Mouse (Mus musculus) liver, embryonic 15.5 days (tissue): Measurements from ENCODE around the gene Slc38a2. TPM values are rescaled to one million over a fixed set of nuclear protein-coding genes. Genes with fewer than 3 reads are reported as not detected.

Source experiments
- ATAC-seq: fragments of 200-750 bp; cut with Nextera tagmentation; 2 replicates; pipeline ENCODE4 v1.8.0; 2017; ENCODE audit warnings: moderate number of reproducible peaks, mild to moderate bottlenecking, moderate library complexity; ENCODE audit not compliant: insufficient read depth
- H3K27ac ChIP-seq: fragments of 300-500 bp; sonication (generic); replicated peaks from 2 replicates; pipeline ENCODE4 v1.5.1; 2015; ENCODE audit warnings: mild to moderate bottlenecking, inconsistent platforms
- H3K27me3 ChIP-seq: fragments of 300-500 bp; sonication (generic); 2 replicates; pipeline ENCODE4 v1.6.1; 2015; ENCODE audit warnings: mild to moderate bottlenecking, inconsistent platforms
- H3K36me3 ChIP-seq: fragments of 300-500 bp; sonication (generic); replicated peaks from 2 replicates; pipeline ENCODE4 v1.6.1; 2015; ENCODE audit warnings: moderate library complexity, mild to moderate bottlenecking, inconsistent platforms
- H3K4me1 ChIP-seq: fragments of 300-500 bp; sonication (generic); replicated peaks from 2 replicates; pipeline ENCODE4 v1.6.1; 2015; ENCODE audit warnings: inconsistent platforms
- H3K4me2 ChIP-seq: fragments of 300-500 bp; sonication (generic); 2 replicates; pipeline ENCODE4 v1.6.1; 2015; ENCODE audit warnings: moderate library complexity, mild to moderate bottlenecking, inconsistent platforms
- H3K4me3 ChIP-seq: fragments of 300-500 bp; sonication (generic); replicated peaks from 2 replicates; pipeline ENCODE4 v1.5.1; 2015; ENCODE audit warnings: mild to moderate bottlenecking, inconsistent platforms
- H3K9ac ChIP-seq: fragments of 300-500 bp; sonication (generic); 2 replicates; pipeline ENCODE4 v1.6.1; 2015; ENCODE audit warnings: moderate library complexity, mild to moderate bottlenecking, inconsistent platforms
- H3K9me3 ChIP-seq: fragments of 300-500 bp; sonication (generic); replicated peaks from 2 replicates; pipeline ENCODE4 v1.6.1; 2016; ENCODE audit warnings: inconsistent platforms
- WGBS: fragments of 180-500 bp; shearing (Covaris S2); methylation state at CpG from one replicate; pipeline ENCODE4 v1.1.7; 2015; ENCODE audit warnings: mixed read lengths; ENCODE audit not compliant: insufficient replicate concordance; 5-methylcytosine and 5-hydroxymethylcytosine counted together
- polyA plus RNA-seq: library from polyadenylated mRNA; unstranded; fragments of >200 nt; fragmentation: Nextera tagmentation; extraction: Ambion mirVana; gene quantifications from 2 replicates; pipeline ENCODE4 v1.2.1, GENCODE M21; 2015

Gene Slc38a2
- polyA plus RNA-seq, 1 experiment from 2014 or later: 33.8 TPM

- WGBS: 69% methylated on average over 17 of the region's 17 CpGs
- Histone ChIP-seq H3K27me3 (peaks cover 12% of the 10 kb centered on the region; the same call in 1 of the 2 replicates), H3K36me3 (no peaks in the 10 kb centered on the region), H3K9me3 (no peaks in the 10 kb centered on the region), H3K4me1 (peaks cover 23% of the 10 kb centered on the region), H3K4me2 (no peak overlapping the region), H3K27ac (no peak overlapping the region), H3K9ac (no peak overlapping the region), H3K4me3 (no peak overlapping the region)
- no peak for ATAC-seq
Observed at GRCm38 (mm10) chr15:96657576-96658274, 41.8 kb downstream of the Slc38a2 start.

- H3K27me3 ChIP-seq: peaks cover 8% of the 10 kb centered on the region; the same call in 1 of the 2 replicates
- no peak for ATAC-seq
- WGBS: 25% methylated on average over 14 of the region's 14 CpGs
- H3K4me1 ChIP-seq: peaks cover 19% of the 10 kb centered on the region
- peak overlapping the region; percentile 57 for H3K27ac ChIP-seq
- no peaks in the 10 kb centered on the region for H3K9me3 ChIP-seq
- no peak overlapping the region for H3K4me3 ChIP-seq
- no peak overlapping the region for H3K9ac ChIP-seq
- peak overlapping the region; percentile 49 for H3K4me2 ChIP-seq
- H3K36me3 ChIP-seq: no peaks in the 10 kb centered on the region
Observed at GRCm38 (mm10) chr15:96655514-96655913, 44.0 kb downstream of the Slc38a2 start.

- no peak overlapping the region; the same call in 1 of the 2 replicates for H3K4me3 ChIP-seq
- H3K4me2 ChIP-seq: peak overlapping the region; percentile 49
- H3K27me3 ChIP-seq: 0 out of 2 replicates have a peak, but pooled peaks cover 6% of the 10 kb centered on the region
- peak overlapping the region; percentile 57; the same call in 1 of the 2 replicates for H3K27ac ChIP-seq
- ATAC-seq: peak; percentile 61
- H3K4me1 ChIP-seq: peaks cover 17% of the 10 kb centered on the region
- WGBS: 13% methylated on average over 8 of the region's 8 CpGs
- no peaks in the 10 kb centered on the region for H3K9me3 ChIP-seq
- H3K9ac ChIP-seq: no peak overlapping the region
- no peaks in the 10 kb centered on the region for H3K36me3 ChIP-seq
Observed at GRCm38 (mm10) chr15:96654714-96655113, 44.8 kb downstream of the Slc38a2 start.

DNA sequence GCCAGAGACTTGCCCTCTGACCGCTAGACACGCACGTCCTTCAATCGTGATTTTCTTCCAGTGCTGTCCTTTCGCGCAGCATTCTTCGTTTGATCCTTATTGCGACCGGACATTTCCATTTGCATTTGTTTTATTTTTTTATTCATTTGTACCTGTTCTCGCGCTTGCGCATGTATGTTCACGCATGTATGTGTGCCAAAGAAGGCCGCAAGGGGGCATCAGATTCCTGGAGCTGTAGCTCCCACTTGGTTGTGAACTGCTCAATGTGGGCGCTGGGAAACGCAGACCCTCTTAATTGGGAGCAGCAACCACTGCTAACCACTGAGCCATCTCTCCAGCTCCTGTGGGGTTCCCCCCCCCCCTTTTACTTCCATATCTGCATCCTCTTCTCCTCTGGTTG is 46.5 kb downstream of the Slc38a2 start:
- Histone ChIP-seq H3K9ac (no peak overlapping the region), H3K4me2 (no peak overlapping the region), H3K27me3 (0 out of 2 replicates have a peak, but pooled peaks cover 3% of the 10 kb centered on the region), H3K9me3 (no peaks in the 10 kb centered on the region), H3K27ac (no peak overlapping the region), H3K36me3 (no peaks in the 10 kb centered on the region), H3K4me3 (no peak overlapping the region), H3K4me1 (peaks cover 17% of the 10 kb centered on the region)
- ATAC-seq: no peak
- WGBS: 91% methylated on average over 16 of the region's 16 CpGs

- Histone ChIP-seq H3K4me1 (peaks cover 19% of the 10 kb centered on the region), H3K9me3 (no peaks in the 10 kb centered on the region), H3K4me2 (no peak overlapping the region), H3K27ac (no peak overlapping the region), H3K9ac (no peak overlapping the region), H3K36me3 (no peaks in the 10 kb centered on the region), H3K27me3 (no peaks in the 10 kb centered on the region), H3K4me3 (no peak overlapping the region)
- WGBS: 76% methylated on average over 10 of the region's 10 CpGs
- ATAC-seq: no peak
Observed at GRCm38 (mm10) chr15:96652531-96652930, 47.0 kb downstream of the Slc38a2 start.

DNA sequence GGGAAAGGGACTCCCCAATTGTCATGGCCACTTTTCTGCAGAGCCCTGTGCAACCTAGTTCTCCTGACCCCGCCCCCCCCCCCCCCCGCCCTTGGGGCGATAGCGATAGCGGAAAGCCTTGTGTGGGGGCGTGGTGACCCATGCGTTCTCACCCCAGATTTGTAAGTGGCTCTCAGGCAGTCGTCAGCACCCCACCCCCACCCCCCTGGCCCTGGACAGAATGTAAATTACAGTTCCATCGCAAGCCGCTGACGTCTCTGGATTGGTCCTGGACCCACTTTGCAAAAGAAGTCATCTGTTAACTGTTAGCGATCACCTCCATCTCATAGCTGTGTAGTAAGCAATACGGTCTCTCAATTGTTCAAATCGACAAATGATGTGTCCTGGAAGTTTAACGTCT is 52.2 kb downstream of the Slc38a2 start:
- Histone ChIP-seq H3K36me3 (no peaks in the 10 kb centered on the region), H3K4me1 (peaks cover 17% of the 10 kb centered on the region), H3K9me3 (no peaks in the 10 kb centered on the region), H3K4me2 (peak overlapping the region; percentile 29; the same call in 1 of the 2 replicates), H3K27me3 (peaks cover 7% of the 10 kb centered on the region; the same call in 1 of the 2 replicates), H3K9ac (no peak overlapping the region), H3K27ac (no peak overlapping the region), H3K4me3 (no peak overlapping the region)
- ATAC-seq: no peak
- 28% methylated on average over 15 of the region's 15 CpGs for WGBS

DNA sequence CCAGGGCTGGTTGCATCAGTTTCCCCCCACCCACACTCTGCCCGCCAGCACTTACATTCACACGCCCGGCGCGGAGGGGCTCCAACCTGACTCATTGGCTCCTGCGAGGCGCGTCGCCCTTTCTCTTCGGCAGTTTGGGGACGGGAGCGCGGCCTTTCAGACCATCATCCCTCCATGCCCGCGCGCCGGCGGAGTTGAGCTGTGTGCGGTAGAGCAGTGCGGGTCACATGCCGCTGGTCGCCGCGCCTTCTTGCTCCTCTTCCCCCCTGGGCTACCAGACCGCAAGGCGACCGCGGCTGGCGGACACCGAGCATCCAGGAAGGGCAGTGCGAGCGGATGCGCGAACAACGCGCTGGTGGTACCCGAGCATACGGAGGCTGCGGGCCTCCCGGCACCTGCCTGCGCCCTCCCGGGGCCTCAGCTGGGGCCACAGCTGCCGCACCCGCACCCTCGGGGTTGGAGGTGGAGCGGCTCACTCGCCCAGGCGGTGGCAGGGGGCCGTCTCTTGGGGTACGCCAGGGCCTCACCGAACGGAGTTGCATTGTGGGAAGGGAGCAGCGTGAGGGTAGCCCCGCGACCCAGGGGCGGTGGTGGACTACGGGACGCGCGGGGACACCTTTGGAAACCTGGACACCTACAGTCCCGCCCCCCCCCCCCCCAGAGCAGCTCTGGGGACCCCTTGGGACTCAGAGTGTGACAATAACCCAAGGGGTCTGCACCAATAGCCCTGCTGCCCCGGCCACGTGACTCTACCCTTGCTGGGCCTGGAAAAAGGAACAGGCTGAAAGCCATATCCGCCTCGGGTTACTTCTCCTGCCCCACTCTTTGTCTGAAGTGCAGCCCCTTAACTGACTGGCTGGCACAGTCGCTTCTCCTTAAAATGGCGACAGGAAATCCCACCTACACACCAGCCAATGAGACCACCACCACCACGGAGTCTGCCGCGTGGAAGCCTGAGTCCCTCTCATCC is 56.8 kb downstream of the Slc38a2 start, which contains the start of gene Slc38a1:
Gene Slc38a1 (minus strand): TSS at position 478 of the 970 bp plus-strand sequence.
- ATAC-seq: peak; percentile 68
- no peaks in the 10 kb centered on the region for H3K36me3 ChIP-seq
- peak within 1 kb of the TSS; percentile 71 for H3K4me3 ChIP-seq
- H3K4me2 ChIP-seq: peak within 1 kb of the TSS; percentile 96
- H3K27ac ChIP-seq: peak within 1 kb of the TSS; percentile 76
- no peaks in the 10 kb centered on the region for H3K9me3 ChIP-seq
- H3K27me3 ChIP-seq: peaks cover 7% of the 10 kb centered on the region; the same call in 1 of the 2 replicates
- under 1% methylated on average over 70 of the region's 70 CpGs for WGBS
- H3K4me1 ChIP-seq: peaks cover 57% of the 10 kb centered on the region
- H3K9ac ChIP-seq: peak within 1 kb of the TSS; percentile 67

DNA sequence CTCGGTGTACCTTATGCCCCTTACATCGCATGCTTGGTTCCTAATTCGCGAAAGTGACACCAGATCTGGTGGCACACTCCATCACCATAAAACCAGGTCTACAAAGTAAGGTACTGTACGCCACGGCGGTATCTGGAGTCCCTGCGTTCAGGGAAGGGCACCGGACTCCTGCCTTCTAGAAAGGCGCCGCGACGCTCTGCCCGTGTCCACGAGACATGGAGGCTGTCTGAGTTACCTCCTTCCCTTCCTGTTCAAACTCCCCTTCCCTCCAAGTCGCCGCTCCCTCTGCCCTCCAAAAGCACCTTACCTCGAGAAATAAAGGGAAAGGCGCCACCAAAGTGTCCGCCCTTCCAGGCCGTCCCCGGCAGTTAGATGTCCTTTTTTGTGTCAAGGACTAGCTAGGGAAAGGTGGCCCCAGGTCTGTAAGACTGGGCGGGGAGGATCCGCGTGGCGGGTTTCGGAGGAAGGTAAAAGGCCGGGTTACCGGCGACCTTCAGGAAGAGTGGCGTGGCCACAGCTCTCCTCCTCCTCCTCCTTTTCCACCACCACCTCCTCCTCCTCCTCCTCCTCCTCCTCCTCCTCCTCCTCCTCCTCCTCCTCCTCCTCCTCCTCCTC is 57.6 kb downstream of the Slc38a2 start:
- Histone ChIP-seq H3K4me2 (peak overlapping the region; percentile 96), H3K4me3 (peak overlapping the region; percentile 71), H3K27ac (peak overlapping the region; percentile 68), H3K27me3 (peaks cover 7% of the 10 kb centered on the region; the same call in 1 of the 2 replicates), H3K4me1 (peaks cover 53% of the 10 kb centered on the region), H3K9me3 (no peaks in the 10 kb centered on the region), H3K9ac (peak overlapping the region; percentile 61), H3K36me3 (no peaks in the 10 kb centered on the region)
- under 1% methylated on average over 31 of the region's 31 CpGs for WGBS
- peak; percentile 10 for ATAC-seq

GRCm38 (mm10) chr15:96641111-96641820 is 58.3 kb downstream of the Slc38a2 start:
- Histone ChIP-seq H3K36me3 (no peaks in the 10 kb centered on the region), H3K9me3 (no peaks in the 10 kb centered on the region), H3K4me2 (peak overlapping the region; percentile 96), H3K9ac (peak overlapping the region; percentile 61), H3K4me1 (peaks cover 53% of the 10 kb centered on the region), H3K27ac (peak overlapping the region; percentile 68), H3K4me3 (peak overlapping the region; percentile 71), H3K27me3 (peaks cover 7% of the 10 kb centered on the region; the same call in 1 of the 2 replicates)
- under 1% methylated on average over 63 of the region's 63 CpGs for whole genome bisulfite sequencing
- peak; percentile 40 for ATAC-seq
